Mouse (Mus musculus) brain, embryonic 14.5 days (tissue): ENCODE results near the gene Unc79.

Experiments used
- CTCF ChIP-seq: fragments of 200-500 bp; IDR thresholded peaks from 2 replicates; pipeline ENCODE4 v1.5.1; 2012; ENCODE audit warnings: inconsistent platforms, mild to moderate bottlenecking, moderate library complexity, borderline replicate concordance; ENCODE audit not compliant: insufficient read depth, insufficient read length; ENCODE audit errors: extremely low read depth
- POLR2A ChIP-seq: fragments of 200-500 bp; IDR thresholded peaks from 2 replicates; pipeline ENCODE4 v1.6.1; 2012; ENCODE audit warnings: mild to moderate bottlenecking, inconsistent platforms, borderline replicate concordance; ENCODE audit not compliant: poor library complexity, insufficient read depth, insufficient read length, severe bottlenecking; ENCODE audit errors: extremely low read depth

- TF ChIP-seq CTCF (no peak), POLR2A (no peak)
Measured at GRCm38 (mm10) chr12:103202592-103203544, 254.2 kb downstream of the Unc79 start.
